Mouse (Mus musculus): ENCODE measurements around the gene Glrx5. TPM values are rescaled to one million over a fixed set of nuclear protein-coding genes. Genes with fewer than 3 reads are reported as not detected.

The Glrx5 gene
- total and polyA plus RNA-seq, 3 experiments: 38.5 to 112 (median 79.5) TPM

GRCm38 (mm10) chr12:104999171-104999570, 33.3 kb upstream of the Glrx5 start (continued):
- TF ChIP-seq MXI1 (IDR thresholded peaks at IDR 0.05; ENCODE audit: low read depth, low read length) (peak; percentile 95), SMC3 (IDR thresholded peaks at IDR 0.05; ENCODE audit: low read depth, low read length) (no peak), MAZ (IDR thresholded peaks at IDR 0.05; ENCODE audit: low read depth, low read length) (peak; percentile 73; the same call in 1 of the 2 replicates), RAD21 (IDR thresholded peaks at IDR 0.05; ENCODE audit: low read depth, low read length) (no peak), ZC3H11A (IDR thresholded peaks at IDR 0.05; ENCODE audit: low read depth, low read length) (no peak), GABPA (IDR thresholded peaks at IDR 0.05; ENCODE audit: insufficient replicate concordance, low read depth, low read length) (no peak), USF1 (IDR thresholded peaks at IDR 0.05; ENCODE audit: low read depth, low read length) (peak; percentile 51), UBTF (IDR thresholded peaks at IDR 0.05; ENCODE audit: low read depth, low read length) (no peak), ELF1 (IDR thresholded peaks at IDR 0.05; ENCODE audit: low read depth, low read length) (no peak)

DNA sequence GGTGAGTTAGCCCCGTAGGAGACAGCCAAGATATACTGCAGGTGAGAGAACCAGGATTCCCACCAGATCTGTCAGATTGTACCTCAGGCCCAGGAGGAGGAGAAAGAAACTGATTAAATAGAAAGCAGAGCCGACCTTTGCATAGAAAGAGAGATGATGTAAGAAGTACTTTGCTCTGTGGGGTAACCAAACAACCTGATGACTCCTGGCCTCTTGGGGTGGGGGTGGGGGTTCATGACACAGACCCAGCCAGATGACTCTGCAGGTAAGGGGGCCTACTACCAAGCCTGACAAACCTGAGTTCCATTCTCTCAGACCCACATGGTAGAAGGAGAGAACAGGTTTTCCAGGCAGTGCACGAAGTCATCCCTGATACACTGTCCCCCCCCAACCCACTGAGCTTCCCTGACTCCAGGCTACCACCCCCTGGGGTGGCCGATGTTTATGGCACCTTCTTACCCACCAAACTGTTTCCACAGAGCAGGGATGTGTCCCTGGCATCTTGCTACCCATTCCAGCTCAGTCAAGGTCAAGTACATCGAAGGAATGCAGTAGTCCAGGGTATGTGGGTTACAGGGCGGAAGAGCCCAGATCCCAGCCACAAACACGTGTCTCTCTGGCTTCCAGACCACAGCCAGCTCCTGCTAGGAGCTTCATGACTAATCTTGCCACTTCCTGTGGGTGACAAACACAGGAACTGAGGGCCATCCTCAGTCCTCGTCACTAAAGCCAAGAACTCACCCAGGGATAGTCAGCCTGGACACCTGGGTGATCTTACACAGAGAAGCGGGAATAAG, 31.8 kb upstream of the Glrx5 start:
- Histone ChIP-seq H3K27me3 (replicated peaks) (no peaks in the 10 kb centered on the region), H3K4me2 (ENCODE audit: insufficient read depth, low read depth, poor library complexity, severe bottlenecking) (peak overlapping the region; percentile 70), H3K9ac (ENCODE audit: insufficient read depth, low read depth) (peak overlapping the region; percentile 21; the same call in 1 of the 2 replicates), H3K4me1 (ENCODE audit: control insufficient read depth in 1 of 2, insufficient read depth in 2 of 2) (peaks cover 65 to 92% of the 10 kb centered on the region in 2 experiments), H3K4me3 (replicated peaks in 1 of 3; ENCODE audit: low read depth in 2 of 3, low read length in 2 of 3, poor library complexity in 1 of 3) (no peak overlapping the region), H3K9me3 (replicated peaks; ENCODE audit: low read length) (peaks cover 2% of the 10 kb centered on the region), H3K36me3 (replicated peaks in 1 of 2; ENCODE audit: control insufficient read depth in 1 of 2, insufficient read depth in 1 of 2, low read length in 1 of 2) (peaks cover 0 to 8% of the 10 kb centered on the region in 2 experiments), H3K27ac (ENCODE audit: insufficient read depth, low read depth) (peak overlapping the region; percentile 90), H3K79me2 (replicated peaks; ENCODE audit: control insufficient read depth, extremely low read depth, insufficient read depth, poor library complexity, severe bottlenecking) (peaks cover 29% of the 10 kb centered on the region)
- in situ Hi-C loops (cut with MboI; ENCODE audit: low pct_ligation_motif_present, low pct_unique_long_range_greater_than_20kb, low sequenced_read_pairs): loop anchor here (10.0 kb wide), 1 partner anchor 46 kb away; no protein-coding TSS in a partner anchor
- dilution Hi-C loops (cut with MboI; ENCODE audit: extremely low pct_ligation_motif_present, extremely low pct_unique_long_range_greater_than_20kb, low sequenced_read_pairs): no loop called here
- peak; percentile 49 for DNase-seq (ENCODE audit: extremely low read depth)
- TF ChIP-seq MEF2A (IDR thresholded peaks at IDR 0.05; ENCODE audit: borderline replicate concordance, low read depth, low read length): 0 out of 2 replicates have a peak, but pooled peaks have one; percentile 21
- peak; percentile 69 for TF ChIP-seq EP300 (IDR thresholded peaks at IDR 0.05; ENCODE audit: low read length)
- peak; percentile 27; the same call in 1 of the 2 replicates for TF ChIP-seq TCF12 (IDR thresholded peaks at IDR 0.05; ENCODE audit: low read depth, low read length)
- no peak; the same call in 1 of the 2 replicates for TF ChIP-seq JUND (conservative IDR thresholded peaks at IDR 0.05; ENCODE audit: low read depth, low read length)
- no peak for TF ChIP-seq JUN (IDR thresholded peaks at IDR 0.05; ENCODE audit: insufficient read depth, low read depth, low read length)
- peak; percentile 27; the same call in 1 of the 2 replicates for TF ChIP-seq ELF1 (IDR thresholded peaks at IDR 0.05; ENCODE audit: low read depth, low read length)
- no peak for TF ChIP-seq RAD21 (IDR thresholded peaks at IDR 0.05; ENCODE audit: low read depth, low read length)
- TF ChIP-seq MXI1 (IDR thresholded peaks at IDR 0.05; ENCODE audit: low read depth, low read length): peak; percentile 74
- TF ChIP-seq MAFK (IDR thresholded peaks at IDR 0.05; ENCODE audit: insufficient replicate concordance, low read length): 0 out of 2 replicates have a peak, but pooled peaks have one; percentile 13
- TF ChIP-seq NELFE (IDR thresholded peaks at IDR 0.05; ENCODE audit: low read depth, low read length): no peak
- TF ChIP-seq PAX5 (IDR thresholded peaks at IDR 0.05; ENCODE audit: low read length): no peak
- no peak for TF ChIP-seq SMC3 (IDR thresholded peaks at IDR 0.05; ENCODE audit: low read depth, low read length)
- no peak for TF ChIP-seq POLR2AphosphoS2 (IDR thresholded peaks at IDR 0.05; ENCODE audit: low read depth, low read length)
- 0 out of 2 replicates have a peak, but pooled peaks have one; percentile 26 for TF ChIP-seq SIN3A (IDR thresholded peaks at IDR 0.05; ENCODE audit: low read length)
- no peak for TF ChIP-seq USF2 (conservative IDR thresholded peaks at IDR 0.05; ENCODE audit: low read depth, low read length)
- TF ChIP-seq ZKSCAN1 (IDR thresholded peaks at IDR 0.05; ENCODE audit: borderline replicate concordance, low read depth, low read length): no peak
- no peak for TF ChIP-seq MAZ (IDR thresholded peaks at IDR 0.05; ENCODE audit: low read depth, low read length)
- peak; percentile 34; the same call in 1 of the 2 replicates for TF ChIP-seq RCOR1 (conservative IDR thresholded peaks at IDR 0.05; ENCODE audit: low read depth, low read length)
- TF ChIP-seq NRF1 (IDR thresholded peaks at IDR 0.05; ENCODE audit: low read depth, low read length): no peak
- TF ChIP-seq BHLHE40 (IDR thresholded peaks at IDR 0.05; ENCODE audit: low read depth, low read length): peak; percentile 96
- TF ChIP-seq KAT2A (IDR thresholded peaks at IDR 0.05; ENCODE audit: insufficient replicate concordance, low read length): no peak
- TF ChIP-seq HCFC1 (IDR thresholded peaks at IDR 0.05; ENCODE audit: low read depth, low read length): no peak
- no peak for TF ChIP-seq UBTF (IDR thresholded peaks at IDR 0.05; ENCODE audit: low read depth, low read length)
- peak; percentile 78 for TF ChIP-seq MYC (IDR thresholded peaks at IDR 0.05; ENCODE audit: low read depth, low read length)
- TF ChIP-seq ZMIZ1 (IDR thresholded peaks at IDR 0.05; ENCODE audit: low read depth, low read length): no peak
- no peak for TF ChIP-seq GABPA (IDR thresholded peaks at IDR 0.05; ENCODE audit: insufficient replicate concordance, low read depth, low read length)
- TF ChIP-seq ZC3H11A (IDR thresholded peaks at IDR 0.05; ENCODE audit: low read depth, low read length): no peak
- no peak for TF ChIP-seq CTCF (conservative IDR thresholded peaks at IDR 0.05 in 1 of 2, IDR thresholded peaks at IDR 0.05 in 1 of 2; ENCODE audit: low read depth in 2 of 2, low read length in 2 of 2)
- peak; percentile 86 for TF ChIP-seq MAX (IDR thresholded peaks at IDR 0.05; ENCODE audit: low read length)
- peak; percentile 74 for TF ChIP-seq ETS1 (conservative IDR thresholded peaks at IDR 0.05; ENCODE audit: low read depth, low read length)
- peak; percentile 61 for TF ChIP-seq IRF4 (IDR thresholded peaks at IDR 0.05; ENCODE audit: low read depth, low read length)
- TF ChIP-seq E2F4 (IDR thresholded peaks at IDR 0.05; ENCODE audit: insufficient replicate concordance, low read depth, low read length): no peak

All from CH12.LX (cell line).